Mouse (Mus musculus): ENCODE results near the gene Nhp2. TPM values are rescaled to one million over a fixed set of nuclear protein-coding genes. Genes with fewer than 3 reads are reported as not detected.
"Not testable (repeated sequence)": the region's sequence is repeated elsewhere in the genome, so short reads cannot be mapped to it uniquely, and the experiment has no call there.

Nhp2 gene
- polyA plus RNA-seq, 1 experiment from 2014 or later, result 196 TPM

DNA sequence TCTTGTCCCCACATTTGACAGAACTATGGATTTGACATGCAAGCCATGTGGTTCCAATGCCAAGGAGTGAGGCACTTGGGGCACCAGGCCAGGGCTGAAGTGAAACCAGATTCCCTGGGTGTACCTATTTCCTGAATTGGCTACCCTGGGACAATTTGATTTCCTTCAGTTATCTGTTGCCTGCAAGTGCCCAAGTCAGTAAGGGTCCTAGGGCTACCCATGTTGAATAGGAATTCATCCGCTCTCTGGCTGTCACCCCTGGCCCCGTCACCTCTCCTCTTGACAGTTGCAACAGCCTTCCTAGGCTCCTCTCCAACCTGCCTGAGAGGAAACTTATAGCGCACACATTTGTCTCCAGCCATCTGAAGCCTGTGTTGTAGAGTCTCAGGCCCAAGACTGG, 35.4 kb downstream of the Nhp2 start:
- DNase-seq (ENCODE audit: low spot score), result no peak

DNA sequence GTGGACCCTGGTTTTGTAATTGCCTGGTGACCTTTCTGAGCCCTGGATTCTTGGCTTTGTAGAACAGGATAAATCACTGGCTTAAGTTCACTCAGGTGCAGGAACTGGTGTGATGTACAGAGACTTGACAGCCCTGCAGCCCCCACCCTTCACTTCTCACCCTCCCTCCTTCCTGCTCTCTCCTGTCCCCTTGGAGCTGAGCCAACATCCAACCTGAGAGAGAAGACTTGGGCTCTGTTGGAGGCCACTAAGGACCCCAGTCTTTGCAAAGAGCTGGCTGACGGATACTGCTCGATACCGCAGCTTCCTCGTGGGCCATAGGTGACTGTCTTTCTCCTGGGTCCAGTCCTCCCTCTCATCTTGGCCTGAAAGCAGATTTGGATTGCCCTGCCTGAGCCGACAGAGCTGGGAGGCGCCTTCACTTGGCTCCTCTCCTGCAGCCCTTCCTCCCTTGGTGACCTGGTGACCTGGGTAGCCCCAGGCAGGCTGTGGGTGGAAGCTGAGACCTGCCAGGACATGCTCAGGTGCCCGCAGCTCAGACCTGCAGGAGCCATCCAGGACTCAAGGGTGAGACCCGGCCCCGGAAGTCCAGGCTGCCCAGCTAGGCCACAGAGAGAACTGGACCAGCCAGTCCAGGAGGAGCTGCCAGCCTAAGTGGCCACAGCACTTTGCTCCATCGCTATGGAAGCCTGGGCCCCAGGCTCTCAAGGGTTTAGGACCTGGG, 37.4 kb downstream of the Nhp2 start:
- DNase-seq (ENCODE audit: low spot score), result no peak

DNA sequence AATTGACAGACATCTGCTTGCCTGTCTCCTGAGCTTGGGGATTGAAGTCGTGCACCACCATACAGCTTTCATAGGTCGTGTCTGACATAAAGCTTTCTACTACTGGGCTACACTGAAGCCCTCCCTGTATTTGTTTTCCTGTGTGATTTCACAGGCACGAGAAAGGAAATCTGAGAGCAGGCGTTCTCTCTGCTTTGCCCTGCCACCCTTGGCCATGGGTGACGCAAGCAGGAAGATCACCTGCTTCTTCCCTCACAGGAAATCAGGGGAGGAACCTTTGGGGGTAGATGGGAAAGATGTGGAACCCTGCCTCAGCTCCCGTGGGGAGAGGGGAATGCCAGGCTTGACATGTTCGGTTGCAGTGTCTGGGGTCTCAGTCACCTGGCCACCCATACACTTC, 38.8 kb downstream of the Nhp2 start:
- no peak for DNase-seq (ENCODE audit: low spot score)

GRCm38 (mm10) chr11:51658705-51659104, 39.2 kb downstream of the Nhp2 start:
- peak; percentile 21 for DNase-seq (ENCODE audit: low spot score)

- DNase-seq (ENCODE audit: low spot score), result no peak
These were observed 42.4 kb downstream of the Nhp2 start for GRCm38 (mm10) chr11:51661867-51662365.

DNA sequence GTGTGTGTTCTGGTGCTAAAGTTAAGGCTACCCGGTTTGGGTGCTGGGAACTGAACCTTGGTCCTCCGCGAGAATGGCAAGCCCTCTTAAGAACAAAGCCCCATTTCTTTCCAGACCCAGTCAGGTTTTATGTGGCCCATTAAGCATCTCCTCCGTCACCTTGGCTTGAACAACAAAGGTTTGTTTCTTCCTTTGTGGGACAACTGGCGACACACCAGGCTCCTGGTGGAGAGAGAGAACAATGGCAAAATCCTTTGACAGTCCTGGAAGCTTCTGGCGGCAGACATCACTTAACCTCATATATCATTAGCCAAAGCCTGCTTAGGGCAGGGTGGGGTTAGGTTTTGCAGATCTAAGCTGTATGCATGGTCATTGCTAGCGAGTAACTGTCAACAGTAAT, 43.1 kb downstream of the Nhp2 start:
- DNase-seq (ENCODE audit: low spot score), result no peak

DNA sequence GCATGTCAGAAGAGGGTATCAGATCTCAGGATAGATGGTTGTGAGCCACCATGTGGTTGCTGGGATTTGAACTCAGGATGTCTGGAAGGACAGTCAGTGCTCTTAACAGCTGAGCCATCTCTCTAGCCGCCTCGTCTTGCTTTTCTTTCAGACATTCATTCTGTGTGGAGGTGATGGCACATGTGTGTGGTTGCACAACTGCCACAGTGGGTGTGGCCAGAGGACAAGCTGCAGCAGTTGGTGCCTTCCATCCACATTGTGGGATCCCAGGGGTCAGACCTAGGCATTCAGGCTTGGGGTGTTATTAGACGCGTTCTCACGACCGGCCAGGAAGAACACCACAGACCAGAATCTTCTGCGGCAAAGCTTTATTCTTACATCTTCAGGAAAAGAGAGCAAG, 45.2 kb downstream of the Nhp2 start:
- DNase-seq (ENCODE audit: low spot score), result not testable (repeated sequence)

- DNase-seq (ENCODE audit: low spot score), result no peak
These were observed 51.3 kb downstream of the Nhp2 start for GRCm38 (mm10) chr11:51670846-51671245.

DNA sequence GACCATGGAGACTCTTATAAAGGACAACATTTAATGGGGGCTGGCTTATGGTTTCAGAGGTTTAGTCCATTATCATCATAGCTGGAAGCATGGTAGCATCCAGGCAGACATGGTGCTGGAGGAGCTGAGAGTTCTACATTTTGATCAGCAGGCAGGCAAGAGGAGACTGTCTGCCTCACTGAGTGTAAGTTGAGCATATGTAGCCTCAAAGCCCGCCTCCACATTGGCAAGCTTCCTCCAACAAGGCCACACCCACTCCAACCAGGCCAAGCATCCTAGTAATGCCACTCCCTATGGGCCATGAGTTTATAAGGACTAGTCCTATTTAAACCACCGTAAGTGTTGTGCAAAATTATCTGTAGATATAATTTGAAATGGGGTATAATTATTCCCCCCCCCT, 51.8 kb downstream of the Nhp2 start:
- no peak for DNase-seq (ENCODE audit: low spot score)

DNA sequence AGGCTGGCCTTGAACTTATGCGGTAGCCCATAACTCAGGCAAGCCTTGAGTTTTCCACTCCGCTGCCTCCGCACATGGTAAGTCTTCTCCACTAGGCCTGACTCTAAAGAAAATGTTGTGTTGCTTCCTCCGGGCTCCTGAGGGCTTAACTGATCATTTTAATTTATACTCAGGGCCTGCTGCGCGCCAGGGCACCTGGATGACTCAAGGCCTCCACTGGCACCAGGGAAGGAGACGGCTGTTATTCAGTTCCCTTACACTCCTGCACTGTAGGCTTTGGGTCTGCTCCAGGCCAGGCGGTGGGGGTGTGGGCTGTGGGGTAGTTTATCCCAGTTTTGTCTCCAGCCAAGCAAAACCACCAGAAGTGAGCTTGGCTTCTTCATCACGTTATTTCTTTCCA, 53.8 kb downstream of the Nhp2 start:
- no peak for DNase-seq (ENCODE audit: low spot score)

Other genes starting within 250 kb of the Nhp2 start
- 13.0 and 15.0 TPM in 2 replicates for gene Phykpl, start 35.0 kb upstream of the Nhp2 start, polyA plus RNA-seq (2015; fragmentation: Nextera tagmentation; extraction: Ambion mirVana)
- gene Hnrnpab, start 12.9 kb upstream of the Nhp2 start, polyA plus RNA-seq (2015; fragmentation: Nextera tagmentation; extraction: Ambion mirVana), result 505 and 542 TPM in 2 replicates
- gene Rmnd5b, start 16.2 kb downstream of the Nhp2 start, polyA plus RNA-seq (2015; fragmentation: Nextera tagmentation; extraction: Ambion mirVana), result 62.4 and 66.1 TPM in 2 replicates
- gene N4bp3, start 31.1 kb downstream of the Nhp2 start, polyA plus RNA-seq (2015; fragmentation: Nextera tagmentation; extraction: Ambion mirVana), result 22.8 and 26.5 TPM in 2 replicates
- 1.8 TPM in 2 replicates for gene D930048N14Rik, start 31.2 kb downstream of the Nhp2 start, polyA plus RNA-seq (2015; fragmentation: Nextera tagmentation; extraction: Ambion mirVana)
- gene 0610009B22Rik, start 69.1 kb downstream of the Nhp2 start, polyA plus RNA-seq (2015; fragmentation: Nextera tagmentation; extraction: Ambion mirVana), result 77.3 and 85.7 TPM in 2 replicates
- gene Sec24a, start 143.9 kb downstream of the Nhp2 start, polyA plus RNA-seq (2015; fragmentation: Nextera tagmentation; extraction: Ambion mirVana), result 5.8 and 7.0 TPM in 2 replicates
- 128 and 132 TPM in 2 replicates for gene Sar1b, start 144.0 kb downstream of the Nhp2 start, polyA plus RNA-seq (2015; fragmentation: Nextera tagmentation; extraction: Ambion mirVana)
- gene Jade2, start 237.9 kb downstream of the Nhp2 start, polyA plus RNA-seq (2015; fragmentation: Nextera tagmentation; extraction: Ambion mirVana), result 6.8 TPM in 2 replicates